Mouse (Mus musculus): ENCODE data around the gene Grik5. TPM values are rescaled to one million over a fixed set of nuclear protein-coding genes. Genes with fewer than 3 reads are reported as not detected.

Gene Grik5
- polyA plus RNA-seq, 1 experiment = not detected

GRCm38 (mm10) chr7:25106790-25107502 lies 34.8 kb upstream of the Grik5 start:
- Histone ChIP-seq H3K27ac (ENCODE audit: insufficient read depth, low read depth, low read length) (no peak overlapping the region), H3K4me3 (ENCODE audit: insufficient read depth, low read depth, low read length) (no peak overlapping the region), H3K4me1 (ENCODE audit: control insufficient read depth, insufficient read depth, low read length) (peaks cover 12% of the 10 kb centered on the region; the same call in 1 of the 2 replicates)
- 55% methylated on average over 17 of the region's 17 CpGs for WGBS
- TF ChIP-seq CTCF (IDR thresholded peaks at IDR 0.05; ENCODE audit: insufficient read depth, low read depth, low read length) = no peak
- no peak for TF ChIP-seq POLR2A (IDR thresholded peaks at IDR 0.05; ENCODE audit: insufficient read depth, low read depth, low read length)

GRCm38 (mm10) chr7:25105411-25106160 lies 33.4 kb upstream of the Grik5 start:
- WGBS = 19% methylated on average over 17 of the region's 17 CpGs
- no peak overlapping the region for H3K4me3 ChIP-seq (ENCODE audit: insufficient read depth, low read depth, low read length)
- H3K4me1 ChIP-seq (ENCODE audit: control insufficient read depth, insufficient read depth, low read length) = peaks cover 12% of the 10 kb centered on the region; the same call in 1 of the 2 replicates
- TF ChIP-seq CTCF (IDR thresholded peaks at IDR 0.05; ENCODE audit: insufficient read depth, low read depth, low read length) = peak; percentile 95
- no peak for TF ChIP-seq POLR2A (IDR thresholded peaks at IDR 0.05; ENCODE audit: insufficient read depth, low read depth, low read length)
- no peak overlapping the region for H3K27ac ChIP-seq (ENCODE audit: insufficient read depth, low read depth, low read length)

DNA sequence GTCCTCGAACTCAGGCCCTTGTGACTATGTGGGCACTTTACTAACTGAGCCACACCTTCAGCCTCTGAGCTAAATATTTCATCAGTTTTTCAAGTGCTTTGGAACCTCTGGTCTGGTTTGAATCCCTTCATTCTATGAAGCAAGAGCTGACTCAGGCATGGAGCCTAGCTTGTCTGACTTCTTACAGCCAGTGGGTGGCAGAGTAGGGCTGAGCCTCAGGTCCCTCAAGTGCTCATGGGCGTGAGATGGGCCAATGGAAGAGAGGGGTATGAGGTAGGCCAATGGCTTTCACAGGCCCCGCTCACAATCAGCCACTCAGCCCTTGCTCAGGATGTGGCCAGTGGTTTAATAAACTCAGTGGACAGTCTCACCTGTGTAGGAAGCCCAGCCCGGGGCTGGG lies 27.4 kb upstream of the Grik5 start:
- Histone ChIP-seq H3K4me3 (ENCODE audit: insufficient read depth, low read depth, low read length) (no peak overlapping the region), H3K4me1 (ENCODE audit: control insufficient read depth, insufficient read depth, low read length) (peaks cover 11% of the 10 kb centered on the region), H3K27ac (ENCODE audit: insufficient read depth, low read depth, low read length) (peak overlapping the region; percentile 82)
- 51% methylated on average over 4 of the region's 4 CpGs for WGBS
- no peak for TF ChIP-seq POLR2A (IDR thresholded peaks at IDR 0.05; ENCODE audit: insufficient read depth, low read depth, low read length)
- TF ChIP-seq CTCF (IDR thresholded peaks at IDR 0.05; ENCODE audit: insufficient read depth, low read depth, low read length) = no peak

DNA sequence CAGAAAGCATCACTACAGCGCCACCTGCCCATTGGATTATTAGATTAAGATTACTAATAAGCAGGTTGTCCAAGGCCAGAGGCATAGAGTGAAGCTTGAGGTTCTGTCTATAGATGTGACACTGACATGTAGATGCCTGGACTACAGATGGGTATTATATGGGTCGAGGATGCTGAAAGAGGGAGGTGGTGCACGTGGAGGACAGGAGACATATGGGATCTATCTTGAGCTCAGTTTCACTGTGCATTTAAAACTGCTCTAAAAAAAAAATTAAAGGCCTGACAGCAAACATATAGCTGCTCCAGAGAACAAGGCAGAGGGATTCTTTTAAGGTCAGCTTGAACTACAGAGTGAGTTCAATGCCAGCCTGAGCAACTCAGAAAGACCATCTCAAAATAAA lies 26.0 kb upstream of the Grik5 start:
- WGBS = 79% methylated on average over 3 of the region's 3 CpGs

DNA sequence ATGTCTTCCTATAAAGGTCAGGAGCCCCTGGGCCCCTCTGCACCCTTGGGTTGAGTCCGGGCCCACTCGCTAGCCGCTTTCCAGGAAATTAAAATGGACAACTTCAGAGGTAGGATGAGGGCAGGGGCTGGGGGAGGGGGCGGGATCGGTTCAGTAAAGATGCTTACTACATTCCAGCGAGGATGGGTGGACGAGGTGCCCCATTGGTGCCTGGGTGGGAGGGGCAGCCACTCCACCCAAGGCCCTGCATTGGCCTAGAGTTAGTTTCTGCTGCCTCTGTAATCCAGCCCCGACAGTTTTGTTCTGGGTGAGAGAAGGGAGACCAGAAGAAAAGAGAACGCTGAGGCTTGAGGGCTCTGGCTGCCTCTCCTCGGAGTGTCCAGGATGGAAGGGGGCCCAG lies 17.7 kb upstream of the Grik5 start:
- peaks cover 20% of the 10 kb centered on the region for H3K4me1 ChIP-seq (ENCODE audit: control insufficient read depth, insufficient read depth, low read length)
- 63% methylated on average over 10 of the region's 10 CpGs for WGBS
- no peak overlapping the region for H3K27ac ChIP-seq (ENCODE audit: insufficient read depth, low read depth, low read length)
- TF ChIP-seq CTCF (IDR thresholded peaks at IDR 0.05; ENCODE audit: insufficient read depth, low read depth, low read length) (no peak), POLR2A (IDR thresholded peaks at IDR 0.05; ENCODE audit: insufficient read depth, low read depth, low read length) (no peak)
- no peak overlapping the region for H3K4me3 ChIP-seq (ENCODE audit: insufficient read depth, low read depth, low read length)

More for the DNA sequence above, 26.0 kb upstream of the Grik5 start:
- TF ChIP-seq POLR2A (IDR thresholded peaks at IDR 0.05; ENCODE audit: insufficient read depth, low read depth, low read length) (no peak), CTCF (IDR thresholded peaks at IDR 0.05; ENCODE audit: insufficient read depth, low read depth, low read length) (no peak)
- Histone ChIP-seq H3K4me1 (ENCODE audit: control insufficient read depth, insufficient read depth, low read length) (peaks cover 20% of the 10 kb centered on the region), H3K4me3 (ENCODE audit: insufficient read depth, low read depth, low read length) (no peak overlapping the region), H3K27ac (ENCODE audit: insufficient read depth, low read depth, low read length) (no peak overlapping the region)

- Histone ChIP-seq H3K27ac (ENCODE audit: insufficient read depth, low read depth, low read length) (no peak overlapping the region), H3K4me3 (ENCODE audit: insufficient read depth, low read depth, low read length) (no peak overlapping the region), H3K4me1 (ENCODE audit: control insufficient read depth, insufficient read depth, low read length) (peaks cover 17% of the 10 kb centered on the region)
- TF ChIP-seq CTCF (IDR thresholded peaks at IDR 0.05; ENCODE audit: insufficient read depth, low read depth, low read length) (no peak), POLR2A (IDR thresholded peaks at IDR 0.05; ENCODE audit: insufficient read depth, low read depth, low read length) (no peak)
- 44% methylated on average over 11 of the region's 11 CpGs for WGBS
Measured at GRCm38 (mm10) chr7:25088968-25089367, 16.8 kb upstream of the Grik5 start.

DNA sequence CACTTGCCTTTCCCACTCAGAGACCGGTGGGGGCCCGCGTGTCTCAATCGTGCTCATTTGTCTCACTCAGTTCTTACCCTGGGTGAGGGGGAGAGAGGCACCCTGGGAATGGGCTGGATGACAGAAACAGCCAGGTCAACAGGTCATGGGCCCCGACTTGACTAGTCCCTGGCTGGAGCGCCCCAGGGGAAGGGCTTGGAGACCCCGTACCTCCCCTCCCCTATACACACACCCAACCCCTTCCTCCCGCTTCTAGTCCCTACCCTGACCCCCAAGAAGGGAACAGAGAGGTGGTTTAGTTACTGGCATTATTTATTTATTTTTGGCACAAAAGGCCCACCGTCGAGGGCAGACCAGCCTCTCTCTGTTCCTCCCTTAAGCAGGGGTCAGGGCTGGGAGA lies 16.4 kb upstream of the Grik5 start:
- no peak overlapping the region for H3K4me3 ChIP-seq (ENCODE audit: insufficient read depth, low read depth, low read length)
- H3K4me1 ChIP-seq (ENCODE audit: control insufficient read depth, insufficient read depth, low read length) = peaks cover 15% of the 10 kb centered on the region
- TF ChIP-seq CTCF (IDR thresholded peaks at IDR 0.05; ENCODE audit: insufficient read depth, low read depth, low read length) (no peak), POLR2A (IDR thresholded peaks at IDR 0.05; ENCODE audit: insufficient read depth, low read depth, low read length) (no peak)
- H3K27ac ChIP-seq (ENCODE audit: insufficient read depth, low read depth, low read length) = no peak overlapping the region
- 40% methylated on average over 10 of the region's 10 CpGs for WGBS

DNA sequence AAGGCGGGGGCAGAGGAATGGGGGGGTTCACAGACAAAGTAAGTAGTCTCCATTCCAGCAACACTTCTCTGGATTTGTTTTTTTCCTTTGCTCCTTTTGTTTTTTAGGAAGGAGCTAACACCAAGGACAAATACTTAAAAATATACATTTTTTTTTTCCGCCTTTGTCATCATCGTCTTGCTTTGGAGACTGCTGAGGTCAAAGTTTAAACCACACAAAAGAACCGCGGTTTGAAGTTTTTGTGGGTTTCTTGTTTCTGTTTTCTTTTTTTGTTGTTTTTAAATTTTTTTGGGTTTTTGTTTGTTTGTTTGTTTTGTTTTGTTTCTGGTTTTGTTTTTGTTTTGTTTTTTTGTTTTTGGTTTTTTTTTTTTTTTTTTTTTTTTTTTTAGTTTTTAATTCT lies 15.8 kb upstream of the Grik5 start:
- 62% methylated on average over 5 of the region's 5 CpGs for WGBS
- no peak overlapping the region for H3K4me3 ChIP-seq (ENCODE audit: insufficient read depth, low read depth, low read length)
- peaks cover 9% of the 10 kb centered on the region for H3K4me1 ChIP-seq (ENCODE audit: control insufficient read depth, insufficient read depth, low read length)

GRCm38 (mm10) chr7:25087256-25087912 lies 15.2 kb upstream of the Grik5 start:
- Histone ChIP-seq H3K27ac (ENCODE audit: insufficient read depth, low read depth, low read length) (no peak overlapping the region), H3K4me1 (ENCODE audit: control insufficient read depth, insufficient read depth, low read length) (peaks cover 5% of the 10 kb centered on the region), H3K4me3 (ENCODE audit: insufficient read depth, low read depth, low read length) (no peak overlapping the region)
- TF ChIP-seq CTCF (IDR thresholded peaks at IDR 0.05; ENCODE audit: insufficient read depth, low read depth, low read length) = no peak
- no peak for TF ChIP-seq POLR2A (IDR thresholded peaks at IDR 0.05; ENCODE audit: insufficient read depth, low read depth, low read length)
- WGBS = 58% methylated on average over 10 of the region's 10 CpGs

More for the DNA sequence above, 15.8 kb upstream of the Grik5 start:
- no peak for TF ChIP-seq POLR2A (IDR thresholded peaks at IDR 0.05; ENCODE audit: insufficient read depth, low read depth, low read length)
- no peak for TF ChIP-seq CTCF (IDR thresholded peaks at IDR 0.05; ENCODE audit: insufficient read depth, low read depth, low read length)
- no peak overlapping the region for H3K27ac ChIP-seq (ENCODE audit: insufficient read depth, low read depth, low read length)

Measured in olfactory bulb, adult 2 months (tissue).